In the genomic region with DNA sequence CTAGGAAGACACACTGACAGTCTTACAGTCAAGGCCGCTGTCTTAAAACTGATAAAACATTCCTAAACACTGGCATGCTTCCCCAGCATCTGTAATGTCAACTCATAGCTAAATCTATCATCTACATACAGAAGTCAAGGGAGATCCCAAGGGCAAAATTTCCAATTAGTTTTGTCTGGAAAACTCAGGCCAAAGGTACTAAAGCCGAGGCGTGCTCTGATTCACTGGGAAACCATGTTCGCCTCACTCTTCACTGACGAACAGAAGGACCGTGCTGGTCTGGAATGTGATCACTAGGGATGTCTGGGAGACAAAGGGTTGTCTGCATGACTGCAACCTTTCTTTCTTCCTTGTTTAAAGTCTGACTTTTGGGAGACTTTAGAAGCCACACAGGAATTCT, we compare ENCODE assay signal across 17 mouse cellular contexts. TPM values are rescaled to one million over a fixed set of nuclear protein-coding genes. Genes with fewer than 3 reads are reported as not detected.
DNase-seq lines count a peak whose midpoint lies in the region; ATAC-seq and TF ChIP-seq lines count a peak whose summit lies in the region.
"Had no signal": no experiment of that assay in that cellular context is flagged by ENCODE, and none has a peak within 500 bp of the region (broad histone marks: within the 10 kb centered on the region; RNA-seq: fewer than 3 reads in every experiment).

No protein-coding gene starts in this region.

- no peak for ATAC-seq in heart, postnatal 0 days (ENCODE audit: insufficient read depth, low read depth)
- ATAC-seq in midbrain, embryonic 11.5 days (ENCODE audit: low FRiP score): no peak
- ATAC-seq: activated CD4-positive, CD25-positive, alpha-beta regulatory T cell, adult 4 months; intestine, embryonic 16.5 days had no signal

- in situ Hi-C loops in CH12.LX (cut with MboI; ENCODE audit: low pct_ligation_motif_present, low pct_unique_long_range_greater_than_20kb, low sequenced_read_pairs): loop anchor here (5.0 to 10.0 kb wide), 2 partner anchors 73 to 354 kb away; no protein-coding TSS in a partner anchor

- TF ChIP-seq POLR2A in CH12.LX (IDR thresholded peaks at IDR 0.05; ENCODE audit: low read depth, low read length): no peak

- peak overlapping the region; percentile 16; the same call in 1 of the 2 replicates for H3K27ac ChIP-seq in heart, postnatal 0 days (ENCODE audit: low read depth)
- peak overlapping the region; percentile 74 for H3K27ac ChIP-seq in CH12.LX (ENCODE audit: insufficient read depth, low read depth)
- H3K27ac ChIP-seq in midbrain, embryonic 11.5 days (ENCODE audit: low read depth, low read length): no peak overlapping the region
- H3K27ac ChIP-seq: hindbrain, embryonic 13.5 days; midbrain, embryonic 10.5 days; neural tube, embryonic 15.5 days had no signal

- H3K4me1 ChIP-seq in heart, postnatal 0 days (ENCODE audit: control insufficient read depth, insufficient read depth): peaks cover 11% of the 10 kb centered on the region; the same call in 1 of the 2 replicates
- H3K4me1 ChIP-seq in CH12.LX (ENCODE audit: control insufficient read depth in 1 of 2, insufficient read depth in 2 of 2): peaks cover 13 to 82% of the 10 kb centered on the region in 2 experiments; a peak in 3 of 4 replicates
- H3K4me1 ChIP-seq in midbrain, embryonic 11.5 days (ENCODE audit: control insufficient read depth, insufficient read depth, low read length): no peaks in the 10 kb centered on the region
- H3K4me1 ChIP-seq: hindbrain, embryonic 13.5 days; neural tube, embryonic 15.5 days had no signal

- DNase-seq in embryo, embryonic 10.5 days (ENCODE audit: low spot score): peak; percentile 19
- DNase-seq in embryo, embryonic 11 days: no peak
- DNase-seq in heart, postnatal 0 days (ENCODE audit: low spot score): no peak
- DNase-seq in heart, adult 9 months (ENCODE audit: low spot score in 2 of 2): no peak
- DNase-seq in CH12.LX (ENCODE audit: extremely low read depth): no peak
- DNase-seq in adrenal gland, postnatal 14 days: peak; percentile 33
- DNase-seq in midbrain, embryonic 11.5 days (ENCODE audit: low spot score, missing footprints): no peak
- no peak for DNase-seq in yolk sac, embryonic 10.5 days (ENCODE audit: low spot score)
- DNase-seq: cerebellum, adult 9-11 months; gastrocnemius, postnatal 25 days; lung, postnatal 10 days; retina, postnatal 1 day had no signal

- 41% methylated on average over 6 of the region's 6 CpGs for WGBS in heart, postnatal 0 days
- WGBS in midbrain, embryonic 11.5 days: 52% methylated on average over 6 of the region's 6 CpGs

- no peak overlapping the region for H3K4me2 ChIP-seq in heart, postnatal 0 days (ENCODE audit: low read depth, low read length)
- H3K4me2 ChIP-seq in CH12.LX (ENCODE audit: insufficient read depth, low read depth, poor library complexity, severe bottlenecking): 0 out of 2 replicates have a peak overlapping the region, but pooled peaks have one; percentile 22
- H3K4me2 ChIP-seq in midbrain, embryonic 11.5 days: no peak overlapping the region
- H3K4me2 ChIP-seq: hindbrain, embryonic 13.5 days; neural tube, embryonic 15.5 days had no signal

- no peaks in the 10 kb centered on the region for H3K27me3 ChIP-seq in heart, postnatal 0 days (ENCODE audit: control insufficient read depth, insufficient read depth, low read length)
- no peaks in the 10 kb centered on the region for H3K27me3 ChIP-seq in CH12.LX (replicated peaks)
- no peaks in the 10 kb centered on the region for H3K27me3 ChIP-seq in midbrain, embryonic 11.5 days (ENCODE audit: control insufficient read depth, insufficient read depth, low read length)
- H3K27me3 ChIP-seq: hindbrain, embryonic 13.5 days; neural tube, embryonic 15.5 days had no signal

- dilution Hi-C loops in CH12.LX (cut with MboI; ENCODE audit: extremely low pct_ligation_motif_present, extremely low pct_unique_long_range_greater_than_20kb, low sequenced_read_pairs): no loop called here

- H3K79me2 ChIP-seq in CH12.LX (replicated peaks; ENCODE audit: control insufficient read depth, extremely low read depth, insufficient read depth, poor library complexity, severe bottlenecking): peaks cover 5% of the 10 kb centered on the region

- TF ChIP-seq EP300 in heart, postnatal 0 days (IDR thresholded peaks at IDR 0.05; ENCODE audit: low read depth): no peak
- TF ChIP-seq EP300 in CH12.LX (IDR thresholded peaks at IDR 0.05; ENCODE audit: low read length): no peak

- H3K9ac ChIP-seq in heart, postnatal 0 days (replicated peaks; ENCODE audit: low read depth, low read length): no peak overlapping the region
- peak overlapping the region; percentile 31; the same call in 1 of the 2 replicates for H3K9ac ChIP-seq in CH12.LX (ENCODE audit: insufficient read depth, low read depth)
- H3K9ac ChIP-seq in midbrain, embryonic 11.5 days (ENCODE audit: low read length): no peak overlapping the region
- H3K9ac ChIP-seq: hindbrain, embryonic 13.5 days; neural tube, embryonic 15.5 days had no signal

- no peak for TF ChIP-seq RAD21 in CH12.LX (IDR thresholded peaks at IDR 0.05; ENCODE audit: low read depth, low read length)

- no peak overlapping the region for H3K4me3 ChIP-seq in heart, postnatal 0 days (ENCODE audit: low read depth, low read length)
- no peak overlapping the region for H3K4me3 ChIP-seq in CH12.LX (replicated peaks in 1 of 3; ENCODE audit: low read depth in 2 of 3, low read length in 2 of 3, poor library complexity in 1 of 3)
- H3K4me3 ChIP-seq in midbrain, embryonic 11.5 days (ENCODE audit: low read depth, low read length): no peak overlapping the region
- H3K4me3 ChIP-seq: hindbrain, embryonic 13.5 days; midbrain, embryonic 10.5 days; neural tube, embryonic 15.5 days had no signal

- no peaks in the 10 kb centered on the region for H3K9me3 ChIP-seq in heart, postnatal 0 days (replicated peaks; ENCODE audit: control insufficient read depth, low read length)
- H3K9me3 ChIP-seq in CH12.LX (replicated peaks; ENCODE audit: low read length): no peaks in the 10 kb centered on the region
- no peaks in the 10 kb centered on the region for H3K9me3 ChIP-seq in midbrain, embryonic 11.5 days (ENCODE audit: control insufficient read depth, low read length)
- H3K9me3 ChIP-seq: hindbrain, embryonic 13.5 days; midbrain, embryonic 10.5 days; neural tube, embryonic 15.5 days had no signal

- H3K36me3 ChIP-seq in heart, postnatal 0 days (replicated peaks; ENCODE audit: control insufficient read depth, insufficient read depth, low read length): no peaks in the 10 kb centered on the region
- peaks cover 2 to 15% of the 10 kb centered on the region in 2 experiments for H3K36me3 ChIP-seq in CH12.LX (replicated peaks in 1 of 2; ENCODE audit: control insufficient read depth in 1 of 2, insufficient read depth in 1 of 2, low read length in 1 of 2)
- H3K36me3 ChIP-seq in midbrain, embryonic 11.5 days (ENCODE audit: control insufficient read depth, insufficient read depth, low read length): no peaks in the 10 kb centered on the region
- H3K36me3 ChIP-seq: hindbrain, embryonic 13.5 days; midbrain, embryonic 10.5 days; neural tube, embryonic 15.5 days had no signal

- TF ChIP-seq CTCF in heart, postnatal 0 days (IDR thresholded peaks at IDR 0.05; ENCODE audit: low read depth): no peak
- TF ChIP-seq CTCF in CH12.LX (conservative IDR thresholded peaks at IDR 0.05 in 1 of 2, IDR thresholded peaks at IDR 0.05 in 1 of 2; ENCODE audit: low read depth in 2 of 2, low read length in 2 of 2): no peak

TF ChIP-seq in CH12.LX, 34 proteins besides CTCF, POLR2A, EP300 and RAD21:
- 0 out of 2 replicates have a peak, but pooled peaks have one; percentile 40 for TF ChIP-seq MYC (IDR thresholded peaks at IDR 0.05; ENCODE audit: low read depth, low read length)
- TF ChIP-seq JUND (conservative IDR thresholded peaks at IDR 0.05; ENCODE audit: low read depth, low read length): no peak
TF ChIP-seq in CH12.LX: peak in this region for 1.

RNA-seq across cellular contexts. Expression of a gene that starts 33.0 kb away (rescaled TPM):
- 48.9 and 51.7 TPM in 2 replicates for total RNA-seq in heart, postnatal 0 days (2014; rRNA removed; ENCODE audit: low replicate concordance)
- polyA plus RNA-seq in heart, postnatal 0 days (2015; fragmentation: Nextera tagmentation; extraction: Ambion mirVana): 72.1 and 77.9 TPM in 2 replicates
- total RNA-seq in CH12.LX (2012; rRNA removed) (80.9 and 86.9 TPM in 2 replicates), CH12.LX (2014; rRNA removed) (209 and 231 TPM in 2 replicates)
- polyA plus RNA-seq in CH12.LX (2012; ENCODE audit: insufficient read length, low read depth): 166 and 167 TPM in 2 replicates
- 118 and 119 TPM in 2 replicates for total RNA-seq in adrenal gland, postnatal 14 days (2021)
- 93.7 and 103 TPM in 2 replicates for polyA plus RNA-seq in midbrain, embryonic 11.5 days (2014; fragmentation: Nextera tagmentation; extraction: Ambion mirVana)

RNA-seq across cellular contexts. Expression of a gene that starts 33.1 kb away (rescaled TPM):
- 6.5 and 7.1 TPM in 2 replicates for total RNA-seq in heart, postnatal 0 days (2014; rRNA removed; ENCODE audit: low replicate concordance)
- polyA plus RNA-seq in heart, postnatal 0 days (2015; fragmentation: Nextera tagmentation; extraction: Ambion mirVana): 14.0 and 14.6 TPM in 2 replicates
- total RNA-seq in CH12.LX (2012; rRNA removed) (29.8 and 39.4 TPM in 2 replicates), CH12.LX (2014; rRNA removed) (34.7 and 40.9 TPM in 2 replicates)
- polyA plus RNA-seq in CH12.LX (2012; ENCODE audit: insufficient read length, low read depth): 48.2 and 54.5 TPM in 2 replicates
- total RNA-seq in adrenal gland, postnatal 14 days (2021): 16.4 and 17.4 TPM in 2 replicates
- polyA plus RNA-seq in midbrain, embryonic 11.5 days (2014; fragmentation: Nextera tagmentation; extraction: Ambion mirVana): 41.8 and 41.9 TPM in 2 replicates

Comparison
In these comparisons a context has a peak if more than half of its experiments do, and no peak if none do; other contexts are left out.
1. DNase-seq: peak in embryo, embryonic 10.5 days (single experiment) and adrenal gland, postnatal 14 days (single experiment); none in embryo, embryonic 11 days (single experiment), heart, postnatal 0 days (single experiment), heart, adult 9 months (0 of 2), CH12.LX (single experiment), midbrain, embryonic 11.5 days (single experiment) and yolk sac, embryonic 10.5 days (single experiment).